Mouse (Mus musculus): Measurements from ENCODE around the gene Tbcd. TPM values are rescaled to one million over a fixed set of nuclear protein-coding genes. Genes with fewer than 3 reads are reported as not detected.
"Not testable (repeated sequence)": the region's sequence is repeated elsewhere in the genome, so short reads cannot be mapped to it uniquely, and the experiment has no call there.

The Tbcd gene
- total RNA-seq, 1 experiment: 68.6 TPM

DNA sequence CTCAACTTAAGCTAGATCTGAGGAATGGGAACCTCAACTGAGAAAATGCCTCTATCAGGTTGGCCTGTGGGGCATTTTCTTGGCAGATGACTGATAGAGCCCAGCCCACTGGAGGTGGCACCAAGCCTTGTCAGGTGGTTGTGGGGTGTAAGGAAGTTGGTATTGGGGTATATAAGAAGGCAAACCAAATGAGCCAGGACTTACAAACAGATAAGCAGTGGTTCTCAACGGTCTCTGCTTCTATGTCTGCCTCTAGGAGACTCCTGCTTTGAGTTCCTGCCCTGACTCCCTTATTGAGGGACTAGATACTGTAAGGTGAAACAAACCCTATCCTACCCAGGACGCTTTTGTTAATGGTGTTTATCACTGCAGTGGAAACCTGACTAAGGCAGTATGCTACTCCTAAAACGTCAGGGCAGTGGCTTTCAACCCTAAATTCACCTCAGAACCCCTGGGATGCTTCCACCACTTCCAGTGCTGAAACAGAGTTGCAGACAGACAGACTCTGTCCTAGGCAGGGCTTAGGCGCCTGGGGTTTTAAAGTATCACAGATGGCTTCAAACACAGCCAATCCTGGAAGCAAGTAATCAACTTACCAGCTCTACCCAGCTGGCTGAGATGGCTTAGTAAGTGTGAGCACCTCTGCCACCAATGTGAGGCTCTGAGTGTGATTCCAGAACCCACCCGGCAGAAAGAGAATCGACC lies 204.2 kb downstream of the Tbcd start:
- H3K36me3 ChIP-seq (ENCODE audit: control insufficient read depth, insufficient read depth, low read length, poor library complexity, severe bottlenecking): no peaks in the 10 kb centered on the region
- no peak overlapping the region for H3K27ac ChIP-seq (ENCODE audit: insufficient read depth, low read depth, low read length, poor library complexity, severe bottlenecking)
- in situ Hi-C loops (cut with MboI; ENCODE audit: low sequenced_read_pairs in 2 of 2, unreplicated experiment in 2 of 2): no loop called here
- DNase-seq (ENCODE audit: low read depth, low spot score): no peak
- no peak overlapping the region for H3K9ac ChIP-seq (ENCODE audit: insufficient read depth, low read depth, low read length, poor library complexity, severe bottlenecking)
- TF ChIP-seq HCFC1 (IDR thresholded peaks at IDR 0.05; ENCODE audit: borderline replicate concordance, insufficient read depth, low read length) (no peak), MAFK (IDR thresholded peaks at IDR 0.05; ENCODE audit: insufficient read depth, low read depth, low read length) (no peak), ZNF384 (IDR thresholded peaks at IDR 0.05; ENCODE audit: low read depth, low read length) (no peak), ZC3H11A (IDR thresholded peaks at IDR 0.05; ENCODE audit: borderline replicate concordance, low read depth, low read length) (no peak), CHD2 (IDR thresholded peaks at IDR 0.05; ENCODE audit: low read depth, low read length) (no peak)
- no peaks in the 10 kb centered on the region for H3K4me1 ChIP-seq (ENCODE audit: control insufficient read depth in 2 of 2, insufficient read depth in 2 of 2, low read length in 2 of 2, poor library complexity in 1 of 2)
- no peaks in the 10 kb centered on the region for H3K9me3 ChIP-seq (ENCODE audit: control insufficient read depth, insufficient read depth, low read depth, low read length)
- no peak overlapping the region for H3K4me3 ChIP-seq (ENCODE audit: insufficient read depth in 1 of 2, low read depth in 1 of 2, low read length in 2 of 2, poor library complexity in 1 of 2, severe bottlenecking in 1 of 2)

DNA sequence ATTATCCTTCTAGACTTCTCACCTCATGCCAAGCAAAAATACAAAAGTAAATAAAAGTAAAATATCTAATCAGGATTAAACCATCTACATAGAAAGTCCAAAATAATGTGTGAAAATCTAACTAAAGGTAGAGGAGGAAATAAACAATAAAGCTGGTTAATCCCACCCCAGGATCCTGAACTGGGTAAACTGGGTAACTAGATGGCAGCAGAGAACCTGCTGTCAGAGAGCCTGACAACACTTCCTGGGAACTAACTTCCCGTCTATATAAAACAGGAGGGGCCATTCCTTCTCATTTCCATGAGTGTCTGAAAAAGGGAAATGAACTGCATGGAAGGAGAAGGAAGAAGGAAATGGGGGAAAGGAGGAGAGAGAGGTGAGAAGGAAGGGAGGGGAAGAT lies 206.4 kb downstream of the Tbcd start:
- no peak overlapping the region for H3K9ac ChIP-seq (ENCODE audit: insufficient read depth, low read depth, low read length, poor library complexity, severe bottlenecking)
- no peak overlapping the region for H3K27ac ChIP-seq (ENCODE audit: insufficient read depth, low read depth, low read length, poor library complexity, severe bottlenecking)
- no peaks in the 10 kb centered on the region for H3K4me1 ChIP-seq (ENCODE audit: control insufficient read depth in 2 of 2, insufficient read depth in 2 of 2, low read length in 2 of 2, poor library complexity in 1 of 2)
- H3K9me3 ChIP-seq (ENCODE audit: control insufficient read depth, insufficient read depth, low read depth, low read length): no peaks in the 10 kb centered on the region
- peaks cover 2% of the 10 kb centered on the region; the same call in 1 of the 2 replicates for H3K36me3 ChIP-seq (ENCODE audit: control insufficient read depth, insufficient read depth, low read length, poor library complexity, severe bottlenecking)
- in situ Hi-C loops (cut with MboI; ENCODE audit: low sequenced_read_pairs in 2 of 2, unreplicated experiment in 2 of 2): no loop called here
- TF ChIP-seq ZC3H11A (IDR thresholded peaks at IDR 0.05; ENCODE audit: borderline replicate concordance, low read depth, low read length) (no peak), CHD2 (IDR thresholded peaks at IDR 0.05; ENCODE audit: low read depth, low read length) (no peak), HCFC1 (IDR thresholded peaks at IDR 0.05; ENCODE audit: borderline replicate concordance, insufficient read depth, low read length) (no peak), MAFK (IDR thresholded peaks at IDR 0.05; ENCODE audit: insufficient read depth, low read depth, low read length) (no peak)
- no peak for DNase-seq (ENCODE audit: low read depth, low spot score)
- no peak overlapping the region for H3K4me3 ChIP-seq (ENCODE audit: insufficient read depth in 1 of 2, low read depth in 1 of 2, low read length in 2 of 2, poor library complexity in 1 of 2, severe bottlenecking in 1 of 2)

DNA sequence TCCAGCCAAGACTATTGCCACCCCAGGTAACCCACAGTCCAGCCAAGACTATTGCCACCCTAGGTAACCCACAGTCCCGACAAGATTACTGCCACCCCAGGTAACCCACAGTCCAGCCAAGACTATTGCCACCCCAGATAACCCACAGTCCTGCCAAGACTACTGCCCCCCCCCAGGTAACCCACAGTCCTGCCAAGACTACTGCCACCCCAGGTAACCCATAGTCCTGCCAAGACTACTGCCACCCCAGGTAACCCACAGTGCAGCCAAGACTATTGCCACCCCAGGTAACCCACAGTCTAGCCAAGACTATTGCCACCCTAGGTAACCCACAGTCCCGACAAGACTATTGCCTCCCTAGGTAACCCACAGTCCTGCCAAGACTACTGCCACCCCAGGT lies 208.9 kb downstream of the Tbcd start:
- H3K9ac ChIP-seq (ENCODE audit: insufficient read depth, low read depth, low read length, poor library complexity, severe bottlenecking); H3K36me3 ChIP-seq (ENCODE audit: control insufficient read depth, insufficient read depth, low read length, poor library complexity, severe bottlenecking); DNase-seq (ENCODE audit: low read depth, low spot score); H3K4me1 ChIP-seq (ENCODE audit: control insufficient read depth in 2 of 2, insufficient read depth in 2 of 2, low read length in 2 of 2, poor library complexity in 1 of 2); H3K4me3 ChIP-seq (ENCODE audit: insufficient read depth in 1 of 2, low read depth in 1 of 2, low read length in 2 of 2, poor library complexity in 1 of 2, severe bottlenecking in 1 of 2); H3K9me3 ChIP-seq (ENCODE audit: control insufficient read depth, insufficient read depth, low read depth, low read length); in situ Hi-C loops (cut with MboI; ENCODE audit: low sequenced_read_pairs in 2 of 2, unreplicated experiment in 2 of 2); H3K27ac ChIP-seq (ENCODE audit: insufficient read depth, low read depth, low read length, poor library complexity, severe bottlenecking): not testable (repeated sequence)

DNA sequence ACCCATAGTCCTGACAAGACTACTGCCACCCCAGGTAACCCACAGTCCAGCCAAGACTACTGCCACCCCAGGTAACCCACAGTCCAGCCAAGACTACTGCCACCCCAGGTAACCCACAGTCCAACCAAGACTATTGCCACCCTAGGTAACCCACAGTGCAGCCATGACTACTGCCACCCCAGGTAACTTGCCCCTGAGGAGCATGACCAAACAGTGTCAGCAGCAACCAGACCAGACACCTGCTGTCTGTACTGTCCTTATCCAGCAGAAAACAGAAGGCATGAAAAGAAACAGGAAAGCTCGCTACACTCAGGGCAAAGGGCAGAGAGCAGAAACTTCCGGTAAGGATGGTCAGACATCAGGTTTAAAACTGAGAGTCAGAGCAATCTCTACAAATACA lies 209.4 kb downstream of the Tbcd start:
- H3K9me3 ChIP-seq (ENCODE audit: control insufficient read depth, insufficient read depth, low read depth, low read length): no peaks in the 10 kb centered on the region
- no peak overlapping the region for H3K4me3 ChIP-seq (ENCODE audit: insufficient read depth in 1 of 2, low read depth in 1 of 2, low read length in 2 of 2, poor library complexity in 1 of 2, severe bottlenecking in 1 of 2)
- H3K9ac ChIP-seq (ENCODE audit: insufficient read depth, low read depth, low read length, poor library complexity, severe bottlenecking): no peak overlapping the region
- DNase-seq (ENCODE audit: low read depth, low spot score): no peak
- TF ChIP-seq CHD2 (IDR thresholded peaks at IDR 0.05; ENCODE audit: low read depth, low read length) (no peak), ZNF384 (IDR thresholded peaks at IDR 0.05; ENCODE audit: low read depth, low read length) (no peak), ZC3H11A (IDR thresholded peaks at IDR 0.05; ENCODE audit: borderline replicate concordance, low read depth, low read length) (no peak), HCFC1 (IDR thresholded peaks at IDR 0.05; ENCODE audit: borderline replicate concordance, insufficient read depth, low read length) (no peak), MAFK (IDR thresholded peaks at IDR 0.05; ENCODE audit: insufficient read depth, low read depth, low read length) (no peak)
- in situ Hi-C loops (cut with MboI; ENCODE audit: low sequenced_read_pairs in 2 of 2, unreplicated experiment in 2 of 2): no loop called here
- no peaks in the 10 kb centered on the region for H3K4me1 ChIP-seq (ENCODE audit: control insufficient read depth in 2 of 2, insufficient read depth in 2 of 2, low read length in 2 of 2, poor library complexity in 1 of 2)
- no peak overlapping the region for H3K27ac ChIP-seq (ENCODE audit: insufficient read depth, low read depth, low read length, poor library complexity, severe bottlenecking)
- peaks cover 2% of the 10 kb centered on the region for H3K36me3 ChIP-seq (ENCODE audit: control insufficient read depth, insufficient read depth, low read length, poor library complexity, severe bottlenecking)

Other genes starting within 250 kb of the Tbcd start
- gene Hexdc, start 247.5 kb upstream of the Tbcd start, total RNA-seq (2012; rRNA removed): 13.3 and 15.5 TPM in 2 replicates
- gene Ogfod3, start 247.2 kb upstream of the Tbcd start, total RNA-seq (2012; rRNA removed): 16.3 and 23.2 TPM in 2 replicates
- gene Cybc1, start 222.6 kb upstream of the Tbcd start, total RNA-seq (2012; rRNA removed): 20.8 and 29.3 TPM in 2 replicates
- gene Narf, start 214.7 kb upstream of the Tbcd start, total RNA-seq (2012; rRNA removed): 10.9 and 11.7 TPM in 2 replicates
- 19.1 and 23.2 TPM in 2 replicates for gene Foxk2, start 192.0 kb upstream of the Tbcd start, total RNA-seq (2012; rRNA removed)
- gene Wdr45b, start 97.5 kb upstream of the Tbcd start, total RNA-seq (2012; rRNA removed): 50.5 and 71.8 TPM in 2 replicates
- gene Rab40b, start 63.7 kb upstream of the Tbcd start, total RNA-seq (2012; rRNA removed): not detected in 2 replicates
- 6.2 and 9.9 TPM in 2 replicates for gene Fn3krp, start 30.5 kb upstream of the Tbcd start, total RNA-seq (2012; rRNA removed)
- gene Fn3k, start 17.0 kb upstream of the Tbcd start, total RNA-seq (2012; rRNA removed): 0.16 and 0.18 TPM in 2 replicates
- gene Zfp750, start 67.4 kb downstream of the Tbcd start, total RNA-seq (2012; rRNA removed): 1.5 and 2.2 TPM in 2 replicates
- gene B3gntl1, start 221.2 kb downstream of the Tbcd start, total RNA-seq (2012; rRNA removed): 13.2 and 17.6 TPM in 2 replicates
- 7.8 and 13.0 TPM in 2 replicates for gene Metrnl, start 249.6 kb downstream of the Tbcd start, total RNA-seq (2012; rRNA removed)

All from ES-E14 (cell line).